In genomic region chr5:35428421-35428820, GRCm38 (mm10) we compare ENCODE assay signal across 21 mouse cellular contexts. TPM values are rescaled to one million over a fixed set of nuclear protein-coding genes. Genes with fewer than 3 reads are reported as not detected.
DNase-seq lines count a peak whose midpoint lies in the region; ATAC-seq and TF ChIP-seq lines count a peak whose summit lies in the region.
"Had no signal": no experiment of that assay in that cellular context is flagged by ENCODE, and none has a peak within 500 bp of the region (broad histone marks: within the 10 kb centered on the region; RNA-seq: fewer than 3 reads in every experiment).

No protein-coding gene starts in this region.

- WGBS in liver, adult 2 months, result 24% methylated on average over 6 of the region's 6 CpGs
- 77% methylated on average over 6 of the region's 6 CpGs for WGBS in liver, embryonic 11.5 days
- WGBS in liver, postnatal 0 days (ENCODE audit: insufficient replicate concordance), result 69% methylated on average over 6 of the region's 6 CpGs
- WGBS in liver, embryonic 12.5 days (ENCODE audit: insufficient replicate concordance), result 58% methylated on average over 6 of the region's 6 CpGs

- no peak for ATAC-seq in liver, embryonic 11.5 days (replicated peaks; ENCODE audit: low FRiP score)
- ATAC-seq in liver, postnatal 0 days, result no peak
- no peak for ATAC-seq in liver, embryonic 12.5 days
- ATAC-seq: activated CD4-positive, CD25-positive, alpha-beta regulatory T cell, adult 4 months; CD4-positive, CD25-positive, alpha-beta regulatory T cell, adult 4 months; Patski had no signal

- no peak overlapping the region for H3K9ac ChIP-seq in liver, adult 2 months (ENCODE audit: low read depth, low read length)
- no peak overlapping the region for H3K9ac ChIP-seq in liver, embryonic 11.5 days (ENCODE audit: low read depth, low read length)
- no peak overlapping the region for H3K9ac ChIP-seq in liver, postnatal 0 days (replicated peaks)
- no peak overlapping the region for H3K9ac ChIP-seq in liver, embryonic 12.5 days

- no peaks in the 10 kb centered on the region for H3K36me3 ChIP-seq in liver, adult 2 months (ENCODE audit: control insufficient read depth, insufficient read depth, low read length)
- H3K36me3 ChIP-seq in liver, embryonic 11.5 days (ENCODE audit: control insufficient read depth, insufficient read depth, low read length), result no peaks in the 10 kb centered on the region
- no peaks in the 10 kb centered on the region for H3K36me3 ChIP-seq in liver, postnatal 0 days (replicated peaks; ENCODE audit: insufficient read depth, low read length)
- H3K36me3 ChIP-seq in liver, embryonic 12.5 days, result no peaks in the 10 kb centered on the region
- H3K36me3 ChIP-seq: G1E had no signal

- H3K4me3 ChIP-seq in liver, adult 2 months (ENCODE audit: insufficient read depth, low read depth, low read length), result no peak overlapping the region
- no peak overlapping the region for H3K4me3 ChIP-seq in liver, embryonic 11.5 days (ENCODE audit: low read depth, low read length)
- H3K4me3 ChIP-seq in liver, postnatal 0 days (ENCODE audit: low read depth, low read length), result no peak overlapping the region
- no peak overlapping the region for H3K4me3 ChIP-seq in liver, embryonic 12.5 days

- H3K4me2 ChIP-seq in liver, embryonic 11.5 days, result no peak overlapping the region
- 0 out of 2 replicates have a peak overlapping the region, but pooled peaks have one; percentile 13 for H3K4me2 ChIP-seq in liver, postnatal 0 days (ENCODE audit: low read depth, low read length)
- H3K4me2 ChIP-seq in liver, embryonic 12.5 days, result no peak overlapping the region

- H3K79me2 ChIP-seq in liver, adult 2 months (ENCODE audit: control insufficient read depth, insufficient read depth, low read length), result no peaks in the 10 kb centered on the region

- peak; percentile 95 for DNase-seq in liver, adult 2 months (ENCODE audit: extremely low read depth, low read depth, low spot score)
- DNase-seq in liver, embryonic 11.5 days (ENCODE audit: low spot score), result no peak
- DNase-seq in liver, postnatal 0 days, result no peak
- DNase-seq: adrenal gland, adult 8-10 months; adrenal gland, postnatal 10 days; adrenal gland, postnatal 14 days; adrenal gland, postnatal 25 days; B cell, adult 2 months; cerebellum, adult 11 months; cerebellum, adult 11-12 months; cerebellum, adult 18-20 months had no signal

- H3K27ac ChIP-seq in liver, adult 2 months (replicated peaks; ENCODE audit: insufficient read depth, low read depth, low read length), result peak overlapping the region; percentile 83
- no peak overlapping the region for H3K27ac ChIP-seq in liver, embryonic 11.5 days (ENCODE audit: low read depth, low read length)
- no peak overlapping the region for H3K27ac ChIP-seq in liver, postnatal 0 days (ENCODE audit: low read depth)
- no peak overlapping the region for H3K27ac ChIP-seq in liver, embryonic 12.5 days

- 0 out of 2 replicates have a peak, but pooled peaks cover 2% of the 10 kb centered on the region for H3K9me3 ChIP-seq in liver, embryonic 11.5 days (ENCODE audit: control insufficient read depth, low read length)
- H3K9me3 ChIP-seq in liver, postnatal 0 days (ENCODE audit: low read length), result no peaks in the 10 kb centered on the region
- no peaks in the 10 kb centered on the region for H3K9me3 ChIP-seq in liver, embryonic 12.5 days (replicated peaks)
- H3K9me3 ChIP-seq: G1E had no signal

- TF ChIP-seq CTCF in liver, adult 2 months (IDR thresholded peaks at IDR 0.05; ENCODE audit: low read depth, low read length), result no peak
- no peak for TF ChIP-seq CTCF in liver, postnatal 0 days (IDR thresholded peaks at IDR 0.05; ENCODE audit: low read depth)

- peaks cover 36% of the 10 kb centered on the region for H3K4me1 ChIP-seq in liver, adult 2 months (ENCODE audit: control insufficient read depth, insufficient read depth, low read length)
- peaks cover 3% of the 10 kb centered on the region; the same call in 1 of the 2 replicates for H3K4me1 ChIP-seq in liver, embryonic 11.5 days (replicated peaks; ENCODE audit: control insufficient read depth, insufficient read depth, low read length)
- peaks cover 15% of the 10 kb centered on the region for H3K4me1 ChIP-seq in liver, postnatal 0 days (ENCODE audit: insufficient read depth)
- peaks cover 7% of the 10 kb centered on the region; the same call in 1 of the 2 replicates for H3K4me1 ChIP-seq in liver, embryonic 12.5 days

- H3K27me3 ChIP-seq in liver, adult 2 months (ENCODE audit: control insufficient read depth, insufficient read depth, low read length), result no peaks in the 10 kb centered on the region
- no peaks in the 10 kb centered on the region for H3K27me3 ChIP-seq in liver, embryonic 11.5 days (replicated peaks; ENCODE audit: control insufficient read depth, insufficient read depth, low read length)
- H3K27me3 ChIP-seq in liver, postnatal 0 days (ENCODE audit: insufficient read depth, low read length), result no peaks in the 10 kb centered on the region
- no peaks in the 10 kb centered on the region for H3K27me3 ChIP-seq in liver, embryonic 12.5 days (replicated peaks)

- TF ChIP-seq POLR2A in liver, adult 2 months (IDR thresholded peaks at IDR 0.05; ENCODE audit: extremely low read depth, insufficient read depth, low read length), result no peak

- TF ChIP-seq EP300 in liver, postnatal 0 days (IDR thresholded peaks at IDR 0.05; ENCODE audit: low read depth), result no peak

RNA-seq across cellular contexts. Expression of gene Hmx1, which starts 39.5 kb away (rescaled TPM):
- total RNA-seq in liver, adult 2 months (2014; rRNA removed), result not detected in 2 replicates
- polyA plus RNA-seq in liver, adult 2 months (2012; rRNA removed), result not detected in 2 replicates
- polyA plus RNA-seq in liver, embryonic 11.5 days (2014; fragmentation: Nextera tagmentation; extraction: Ambion mirVana), result not detected in 2 replicates
- not detected in 2 replicates for polyA plus RNA-seq in liver, postnatal 0 days (2015; fragmentation: Nextera tagmentation; extraction: Ambion mirVana)
- polyA plus RNA-seq in liver, embryonic 12.5 days (2016; fragmentation: Nextera tagmentation; extraction: Ambion mirVana), result 0.32 TPM in 1 of 2 replicates, not detected in the other
- total RNA-seq: adrenal gland, adult 18-20 months; adrenal gland, adult 2 months; adrenal gland, adult 8-10 months; adrenal gland, postnatal 25 days; CH12.LX; G1E; MEL had no signal
- polyA plus RNA-seq: activated CD4-positive, CD25-positive, alpha-beta regulatory T cell, adult 4 months; adrenal gland, adult 2 months; C2C12; CD4-positive, CD25-positive, alpha-beta regulatory T cell, adult 4 months; G1E; Patski had no signal
